Mouse (Mus musculus): ENCODE data around the gene Galt. TPM values are rescaled to one million over a fixed set of nuclear protein-coding genes. Genes with fewer than 3 reads are reported as not detected.

Galt gene
- polyA plus RNA-seq, 1 experiment: 103 TPM

DNA sequence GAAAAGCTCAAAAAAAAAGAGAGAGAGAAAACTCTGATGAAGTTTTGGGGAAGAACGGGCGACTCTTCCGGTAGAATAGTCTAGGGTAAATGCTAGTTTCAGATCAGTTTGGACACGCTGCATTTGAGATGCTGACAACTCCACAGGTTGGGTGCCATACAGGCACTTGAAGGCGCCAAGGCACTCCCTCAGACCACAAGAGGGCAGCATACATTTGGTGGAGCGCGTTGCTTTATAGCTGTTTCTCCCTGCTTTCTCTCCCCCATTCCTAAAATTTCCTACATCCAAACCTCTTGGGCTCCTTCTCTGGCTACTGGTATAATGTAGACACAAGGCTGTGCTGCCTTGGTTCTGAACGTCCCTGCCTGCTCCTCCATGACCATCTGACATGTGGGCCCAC, 40.8 kb upstream of the Galt start:
- H3K4me1 ChIP-seq (ENCODE audit: control insufficient read depth, insufficient read depth, low read length): peaks cover 5% of the 10 kb centered on the region; the same call in 1 of the 2 replicates
- H3K4me3 ChIP-seq (replicated peaks; ENCODE audit: extremely low read depth, low read depth, low read length): no peak overlapping the region
- 14% methylated on average over 8 of the region's 8 CpGs for WGBS
- TF ChIP-seq POLR2A (IDR thresholded peaks at IDR 0.05; ENCODE audit: borderline replicate concordance, extremely low read depth, low read depth, low read length) (no peak), CTCF (IDR thresholded peaks at IDR 0.05; ENCODE audit: insufficient read depth, low read length) (peak; percentile 88)
- peak; percentile 49 for DNase-seq

DNA sequence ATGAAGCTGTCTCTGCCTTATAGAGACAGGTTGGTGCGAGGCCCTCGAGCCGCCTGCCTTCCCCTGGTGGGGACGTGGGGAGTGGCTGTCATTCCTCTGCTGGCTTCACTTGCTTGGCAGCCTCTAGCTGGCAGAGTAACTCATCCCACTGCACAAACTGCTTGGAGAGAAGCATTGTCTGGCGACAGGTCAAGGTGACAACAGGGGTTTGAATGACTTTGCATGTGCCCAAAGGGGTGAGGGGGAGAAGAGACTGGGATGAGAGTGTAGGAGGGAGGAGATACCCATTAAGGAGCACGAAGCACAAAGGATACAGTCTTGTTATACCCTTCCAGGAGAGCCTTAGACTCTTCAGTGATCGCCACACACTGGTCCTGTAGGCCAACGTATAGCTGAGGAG, 39.9 kb upstream of the Galt start:
- TF ChIP-seq POLR2A (IDR thresholded peaks at IDR 0.05; ENCODE audit: borderline replicate concordance, extremely low read depth, low read depth, low read length) (no peak), CTCF (IDR thresholded peaks at IDR 0.05; ENCODE audit: insufficient read depth, low read length) (no peak)
- no peak for DNase-seq
- 72% methylated on average over 8 of the region's 8 CpGs for WGBS
- H3K4me1 ChIP-seq (ENCODE audit: control insufficient read depth, insufficient read depth, low read length): peaks cover 5% of the 10 kb centered on the region; the same call in 1 of the 2 replicates
- no peak overlapping the region for H3K4me3 ChIP-seq (replicated peaks; ENCODE audit: extremely low read depth, low read depth, low read length)

DNA sequence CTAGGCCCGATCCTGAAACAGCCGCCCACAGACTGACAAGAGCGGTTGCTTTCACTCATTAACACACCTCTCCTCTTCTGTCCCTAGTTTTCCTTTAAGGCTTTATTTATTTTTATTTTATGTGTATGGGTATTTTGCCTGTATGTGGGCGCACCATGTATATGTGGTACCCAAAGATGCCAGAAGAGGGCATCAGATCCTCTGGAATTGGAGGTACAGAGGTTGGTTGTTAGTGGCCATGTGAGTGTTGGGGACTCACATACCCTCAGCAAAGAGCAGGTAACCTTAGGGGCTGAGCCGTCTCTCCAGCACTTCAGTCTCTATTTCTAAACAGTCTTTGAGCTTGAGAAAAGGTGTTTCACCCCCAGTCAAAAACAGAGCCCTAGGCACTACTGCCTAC, 39.4 kb upstream of the Galt start:
- Histone ChIP-seq H3K4me1 (ENCODE audit: control insufficient read depth, insufficient read depth, low read length) (peaks cover 5% of the 10 kb centered on the region; the same call in 1 of the 2 replicates), H3K4me3 (replicated peaks; ENCODE audit: extremely low read depth, low read depth, low read length) (no peak overlapping the region)
- no peak for TF ChIP-seq POLR2A (IDR thresholded peaks at IDR 0.05; ENCODE audit: borderline replicate concordance, extremely low read depth, low read depth, low read length)
- TF ChIP-seq CTCF (IDR thresholded peaks at IDR 0.05; ENCODE audit: insufficient read depth, low read length): no peak
- 87% methylated on average over 5 of the region's 5 CpGs for WGBS
- DNase-seq: no peak

DNA sequence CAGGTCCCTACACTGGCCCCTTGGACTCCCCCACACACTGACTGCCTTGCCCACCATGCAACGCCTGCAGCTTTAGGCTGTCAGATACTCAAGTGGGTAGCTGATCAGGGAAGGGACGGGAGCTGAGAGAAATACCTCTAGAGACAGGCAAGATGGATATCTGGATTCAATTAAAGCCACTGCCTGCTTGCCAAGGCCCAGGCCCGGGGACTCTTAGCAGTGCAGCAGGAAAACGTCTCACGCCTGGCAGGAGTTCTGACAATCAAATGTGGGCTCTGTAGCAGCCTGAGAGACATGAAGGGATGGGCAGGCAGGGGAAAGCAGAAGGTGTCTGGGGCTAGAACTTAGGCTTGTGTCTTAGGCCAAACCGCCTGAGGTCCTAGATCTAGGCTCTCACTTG, 38.2 kb upstream of the Galt start:
- WGBS: 73% methylated on average over 6 of the region's 6 CpGs
- TF ChIP-seq CTCF (IDR thresholded peaks at IDR 0.05; ENCODE audit: insufficient read depth, low read length) (no peak), POLR2A (IDR thresholded peaks at IDR 0.05; ENCODE audit: borderline replicate concordance, extremely low read depth, low read depth, low read length) (no peak)
- no peak overlapping the region for H3K4me3 ChIP-seq (replicated peaks; ENCODE audit: extremely low read depth, low read depth, low read length)
- DNase-seq: no peak
- peaks cover 4% of the 10 kb centered on the region; the same call in 1 of the 2 replicates for H3K4me1 ChIP-seq (ENCODE audit: control insufficient read depth, insufficient read depth, low read length)

DNA sequence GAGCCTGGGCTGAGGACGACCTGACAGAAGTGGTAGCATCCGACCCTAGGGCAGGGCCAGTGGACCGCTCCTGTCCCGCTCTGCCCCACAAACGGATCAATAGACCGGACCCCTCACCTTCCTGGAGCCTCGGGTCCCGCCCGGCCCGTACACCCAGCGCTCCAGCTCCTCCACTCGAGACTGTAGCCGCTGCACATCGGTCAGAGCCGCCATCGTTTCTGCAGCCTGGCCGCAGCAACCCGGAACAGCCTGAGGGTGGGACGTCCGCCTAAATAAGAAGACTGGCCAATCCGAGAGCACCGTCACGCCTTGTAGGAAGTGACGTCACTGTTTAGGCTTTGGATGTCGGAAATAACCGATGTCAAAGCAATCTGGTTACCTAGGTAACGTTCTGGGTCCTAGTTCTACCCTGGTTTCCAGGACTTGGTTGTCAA, 32.1 kb upstream of the Galt start, which contains the start of gene Dctn3:
TSS of gene Dctn3 (minus strand) at position 253 of the 434 bp plus-strand sequence.
- H3K4me1 ChIP-seq (ENCODE audit: control insufficient read depth, insufficient read depth, low read length): no peaks in the 10 kb centered on the region
- WGBS: under 1% methylated on average over 27 of the region's 27 CpGs
- peak; percentile 92 for TF ChIP-seq POLR2A (IDR thresholded peaks at IDR 0.05; ENCODE audit: borderline replicate concordance, extremely low read depth, low read depth, low read length)
- TF ChIP-seq CTCF (IDR thresholded peaks at IDR 0.05; ENCODE audit: insufficient read depth, low read length): no peak
- DNase-seq: peak; percentile 86
- peak within 1 kb of the TSS; percentile 90 for H3K4me3 ChIP-seq (replicated peaks; ENCODE audit: extremely low read depth, low read depth, low read length)

DNA sequence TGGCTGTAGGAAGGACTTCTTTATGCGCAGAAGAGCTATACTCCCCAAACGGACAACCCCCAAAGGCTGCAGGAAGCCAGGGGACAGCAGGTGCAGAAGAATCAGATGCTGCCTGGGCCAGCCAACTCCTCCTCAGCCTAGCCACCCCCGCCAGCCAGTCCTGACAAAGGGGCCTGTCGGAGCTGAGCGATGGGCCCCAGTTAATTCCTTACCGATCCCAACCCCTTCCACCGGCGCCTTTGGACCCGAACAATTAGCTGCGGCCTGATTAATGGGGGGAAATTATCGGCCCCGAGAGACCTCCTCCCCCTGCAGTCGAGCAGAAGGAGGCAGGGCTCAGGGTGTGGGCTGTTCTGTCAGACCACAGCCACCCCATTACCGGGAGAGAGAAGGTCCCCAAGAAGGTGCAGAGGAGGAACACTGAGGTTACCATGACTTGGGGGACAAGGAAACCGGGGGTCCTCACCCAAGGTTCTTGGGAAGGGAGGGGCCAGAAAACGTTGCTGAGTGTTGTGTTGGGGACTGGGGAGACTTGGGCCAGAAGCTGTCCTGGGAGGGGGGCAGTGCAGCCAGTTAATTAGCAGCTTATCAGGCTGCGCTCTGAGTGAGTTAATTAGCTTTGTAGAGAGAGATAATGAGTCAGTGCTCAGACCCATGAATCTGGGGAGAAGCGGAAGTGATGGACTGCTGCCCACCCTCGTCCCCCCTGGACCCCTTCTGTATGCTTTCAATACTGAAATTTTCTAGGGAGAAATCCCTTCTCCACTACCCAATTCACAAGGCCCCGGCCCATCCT, 28.0 kb upstream of the Galt start:
- Histone ChIP-seq H3K4me1 (ENCODE audit: control insufficient read depth, insufficient read depth, low read length) (no peaks in the 10 kb centered on the region), H3K4me3 (replicated peaks; ENCODE audit: extremely low read depth, low read depth, low read length) (no peak overlapping the region)
- WGBS: 19% methylated on average over 20 of the region's 20 CpGs
- DNase-seq: no peak
- TF ChIP-seq POLR2A (IDR thresholded peaks at IDR 0.05; ENCODE audit: borderline replicate concordance, extremely low read depth, low read depth, low read length) (no peak), CTCF (IDR thresholded peaks at IDR 0.05; ENCODE audit: insufficient read depth, low read length) (no peak)

DNA sequence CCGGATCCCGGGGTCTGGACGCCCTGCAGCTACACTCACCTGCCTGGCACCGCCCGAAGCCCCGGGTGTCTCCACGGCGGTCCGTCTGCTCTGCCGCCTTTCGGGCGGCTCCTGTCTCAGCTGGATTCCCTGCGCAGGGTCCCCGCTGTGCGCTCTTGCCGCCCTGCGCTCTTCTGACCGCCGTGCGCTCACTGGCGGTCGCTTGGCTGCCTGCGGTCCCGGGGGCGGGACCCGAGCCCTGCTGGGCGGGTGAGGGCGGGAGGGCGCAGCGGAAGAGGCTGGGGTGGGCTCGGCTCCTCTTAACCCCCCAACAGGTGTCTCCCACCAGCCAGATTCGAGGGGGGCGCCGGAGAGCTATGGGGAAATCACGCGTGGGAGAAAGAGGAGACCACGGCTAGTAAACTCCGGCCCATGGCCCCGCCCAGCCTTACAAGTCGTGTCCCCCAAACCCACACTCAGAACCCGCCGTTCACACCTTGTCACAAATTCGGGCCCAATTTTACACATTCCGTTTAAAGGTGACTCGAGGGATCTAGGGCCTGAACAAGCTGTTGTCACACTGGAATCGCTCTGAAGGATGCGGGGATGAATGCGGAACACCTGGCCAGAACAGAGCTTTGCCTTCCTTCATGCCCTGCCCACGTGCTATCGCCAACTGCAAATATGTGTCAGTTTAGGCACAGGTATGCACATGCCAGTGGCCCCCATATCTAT, 23.8 kb upstream of the Galt start, which contains the start of gene Arid3c:
TSS of gene Arid3c (minus strand) at position 91 of the 714 bp plus-strand sequence.
- TF ChIP-seq POLR2A (IDR thresholded peaks at IDR 0.05; ENCODE audit: borderline replicate concordance, extremely low read depth, low read depth, low read length) (no peak), CTCF (IDR thresholded peaks at IDR 0.05; ENCODE audit: insufficient read depth, low read length) (no peak)
- DNase-seq: no peak
- no peak within 1 kb of the TSS for H3K4me3 ChIP-seq (replicated peaks; ENCODE audit: extremely low read depth, low read depth, low read length)
- H3K4me1 ChIP-seq (ENCODE audit: control insufficient read depth, insufficient read depth, low read length): no peaks in the 10 kb centered on the region
- 3% methylated on average over 50 of the region's 50 CpGs for WGBS

DNA sequence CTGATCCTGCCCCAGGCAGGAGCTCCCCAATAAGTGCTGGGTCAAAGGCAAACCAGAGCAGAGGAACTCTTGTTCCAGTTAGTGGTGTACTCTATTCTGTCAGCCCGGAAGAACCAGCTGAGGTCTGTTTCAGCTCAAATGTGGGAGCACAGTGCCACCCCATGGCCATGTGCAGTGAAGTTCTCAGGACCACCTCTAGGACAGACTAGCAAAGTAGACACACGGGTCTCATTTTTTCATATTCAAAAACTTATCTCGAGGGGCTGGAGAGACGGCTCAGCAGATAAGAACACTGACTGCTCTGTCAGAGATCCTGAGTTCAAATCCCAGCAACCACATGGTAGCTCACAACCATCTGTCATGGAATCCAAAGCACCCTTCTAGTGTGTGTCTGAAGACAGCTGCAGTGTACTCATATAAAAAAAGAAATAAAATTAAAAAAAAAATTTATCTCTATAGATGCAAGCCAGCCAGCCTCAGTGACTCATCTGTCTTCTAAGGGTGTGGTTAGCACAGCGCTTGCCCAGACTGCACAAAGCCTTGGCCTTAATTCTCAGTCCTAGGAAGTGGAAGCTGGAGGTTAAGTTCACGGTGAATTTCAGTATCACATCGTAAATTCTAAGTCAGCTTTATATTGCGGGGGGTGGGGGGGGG, 17.3 kb upstream of the Galt start:
- 26% methylated on average over 8 of the region's 8 CpGs for WGBS
- TF ChIP-seq POLR2A (IDR thresholded peaks at IDR 0.05; ENCODE audit: borderline replicate concordance, extremely low read depth, low read depth, low read length) (no peak), CTCF (IDR thresholded peaks at IDR 0.05; ENCODE audit: insufficient read depth, low read length) (peak; percentile 95)

DNA sequence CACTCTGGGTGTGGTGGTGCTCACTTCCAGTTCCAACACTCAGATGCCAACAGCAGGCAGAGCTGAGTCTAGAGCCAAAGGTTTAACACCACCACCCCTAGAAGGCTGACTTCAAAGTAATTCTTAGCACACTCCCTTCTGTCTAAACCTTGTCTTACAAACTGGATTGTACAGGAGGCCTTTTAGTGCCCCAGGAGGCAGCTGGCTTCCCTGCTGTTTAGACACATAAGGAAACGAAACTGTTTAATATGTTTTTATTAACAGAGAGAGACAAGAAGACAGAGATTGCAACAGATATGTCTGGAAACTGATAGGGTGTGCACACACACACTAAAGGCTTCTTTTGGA, 16.8 kb upstream of the Galt start:
- 58% methylated on average over 1 of the region's 1 CpGs for WGBS
- TF ChIP-seq POLR2A (IDR thresholded peaks at IDR 0.05; ENCODE audit: borderline replicate concordance, extremely low read depth, low read depth, low read length): no peak
- no peak for TF ChIP-seq CTCF (IDR thresholded peaks at IDR 0.05; ENCODE audit: insufficient read depth, low read length)
- no peak for DNase-seq
- H3K4me1 ChIP-seq (ENCODE audit: control insufficient read depth, insufficient read depth, low read length): peaks cover 3% of the 10 kb centered on the region; the same call in 1 of the 2 replicates
- H3K4me3 ChIP-seq (replicated peaks; ENCODE audit: extremely low read depth, low read depth, low read length): no peak overlapping the region

More for the DNA sequence above, 17.3 kb upstream of the Galt start:
- Histone ChIP-seq H3K4me3 (replicated peaks; ENCODE audit: extremely low read depth, low read depth, low read length) (no peak overlapping the region), H3K4me1 (ENCODE audit: control insufficient read depth, insufficient read depth, low read length) (peaks cover 3% of the 10 kb centered on the region; the same call in 1 of the 2 replicates)
- peak; percentile 53 for DNase-seq
